In the genomic region with DNA sequence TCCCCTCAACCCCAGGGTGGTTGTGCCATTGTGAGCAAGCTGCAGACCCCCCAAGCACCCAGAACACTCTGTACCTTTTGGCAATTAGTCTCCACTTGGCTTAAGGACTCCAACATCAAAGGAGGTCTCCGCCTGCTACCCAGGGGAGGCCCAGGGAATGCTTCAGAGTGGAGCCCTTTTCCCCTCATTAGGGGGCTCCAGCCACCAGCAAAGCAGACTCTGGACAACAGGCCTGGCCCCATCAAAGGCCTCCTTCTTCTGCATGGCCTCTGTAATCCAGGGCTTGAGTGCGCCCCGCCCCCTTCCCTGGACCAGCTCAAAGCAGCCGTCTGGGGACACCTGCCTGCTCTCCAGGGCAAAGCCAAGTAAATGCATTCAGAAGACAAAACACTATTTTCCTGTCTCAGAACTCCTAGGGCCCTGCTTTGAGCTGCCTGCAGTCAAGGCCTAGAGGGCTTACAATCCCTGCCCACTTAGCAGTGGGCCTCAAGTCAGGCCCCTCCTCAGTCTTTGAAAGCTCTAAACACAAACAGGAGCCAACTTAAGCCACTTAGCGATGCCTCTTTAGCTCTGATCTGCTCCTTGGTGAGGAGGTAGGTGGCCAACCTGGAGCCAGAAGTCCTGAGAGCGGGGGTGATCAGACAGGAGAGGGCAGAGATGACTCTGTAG, we compare ENCODE assay signal across 11 mouse cellular contexts.
DNase-seq lines count a peak whose midpoint lies in the region; ATAC-seq and TF ChIP-seq lines count a peak whose summit lies in the region.
"Had no signal": no experiment of that assay in that cellular context is flagged by ENCODE, and none has a peak within 500 bp of the region (broad histone marks: within the 10 kb centered on the region; RNA-seq: fewer than 3 reads in every experiment).

No protein-coding gene starts in this region.

- DNase-seq in kidney, postnatal 4 days = peak; percentile 9 to 12
- no peak for DNase-seq in kidney, postnatal 10 days
- DNase-seq in midbrain, postnatal 0 days (ENCODE audit: low spot score) = peak; percentile 46
- DNase-seq in T-cell, adult 2 months (ENCODE audit: low spot score) = no peak
- DNase-seq in gastrocnemius, postnatal 10 days = no peak
- DNase-seq: gastrocnemius, adult 2 months; kidney, adult 9 months had no signal

- no peaks in the 10 kb centered on the region for H3K27me3 ChIP-seq in embryonic facial prominence, embryonic 12.5 days
- H3K27me3 ChIP-seq in hindbrain, embryonic 16.5 days (replicated peaks; ENCODE audit: control insufficient read depth, insufficient read depth, low read length) = no peaks in the 10 kb centered on the region
- no peaks in the 10 kb centered on the region for H3K27me3 ChIP-seq in midbrain, postnatal 0 days (ENCODE audit: insufficient read depth, low read length)

- H3K9ac ChIP-seq in embryonic facial prominence, embryonic 12.5 days = no peak overlapping the region
- no peak overlapping the region for H3K9ac ChIP-seq in hindbrain, embryonic 16.5 days (ENCODE audit: low read depth, low read length)
- no peak overlapping the region for H3K9ac ChIP-seq in midbrain, postnatal 0 days (replicated peaks; ENCODE audit: low read length, poor library complexity, severe bottlenecking)
- H3K9ac ChIP-seq: liver, embryonic 14.5 days had no signal

- H3K4me1 ChIP-seq in embryonic facial prominence, embryonic 12.5 days = 0 out of 2 replicates have a peak, but pooled peaks cover 8% of the 10 kb centered on the region
- H3K4me1 ChIP-seq in hindbrain, embryonic 16.5 days (ENCODE audit: control insufficient read depth, insufficient read depth, low read depth, low read length) = peaks cover 2% of the 10 kb centered on the region; the same call in 1 of the 2 replicates
- no peaks in the 10 kb centered on the region for H3K4me1 ChIP-seq in midbrain, postnatal 0 days (ENCODE audit: insufficient read depth, low read length)

- H3K27ac ChIP-seq in embryonic facial prominence, embryonic 12.5 days = no peak overlapping the region
- no peak overlapping the region for H3K27ac ChIP-seq in hindbrain, embryonic 16.5 days (ENCODE audit: low read depth, low read length)
- H3K27ac ChIP-seq in midbrain, postnatal 0 days (ENCODE audit: low read depth, low read length) = no peak overlapping the region; the same call in 1 of the 2 replicates
- H3K27ac ChIP-seq: gastrocnemius, adult 2 months; liver, embryonic 14.5 days had no signal

- TF ChIP-seq CTCF in midbrain, postnatal 0 days (IDR thresholded peaks at IDR 0.05) = no peak; the same call in 1 of the 2 replicates

- no peak overlapping the region for H3K4me3 ChIP-seq in embryonic facial prominence, embryonic 12.5 days
- no peak overlapping the region for H3K4me3 ChIP-seq in hindbrain, embryonic 16.5 days (ENCODE audit: low read length)
- H3K4me3 ChIP-seq in midbrain, postnatal 0 days (ENCODE audit: low read depth, low read length) = no peak overlapping the region
- H3K4me3 ChIP-seq: gastrocnemius, adult 2 months had no signal

- no peaks in the 10 kb centered on the region for H3K9me3 ChIP-seq in embryonic facial prominence, embryonic 12.5 days
- H3K9me3 ChIP-seq in hindbrain, embryonic 16.5 days (ENCODE audit: control insufficient read depth, low read length) = no peaks in the 10 kb centered on the region
- H3K9me3 ChIP-seq in midbrain, postnatal 0 days (ENCODE audit: low read length) = no peaks in the 10 kb centered on the region

- H3K4me2 ChIP-seq in embryonic facial prominence, embryonic 12.5 days (replicated peaks) = no peak overlapping the region
- no peak overlapping the region for H3K4me2 ChIP-seq in hindbrain, embryonic 16.5 days (ENCODE audit: low read length)
- no peak overlapping the region for H3K4me2 ChIP-seq in midbrain, postnatal 0 days (ENCODE audit: low read depth, low read length, poor library complexity, severe bottlenecking)

- peak; percentile 53; the same call in 1 of the 2 replicates for ATAC-seq in embryonic facial prominence, embryonic 12.5 days (ENCODE audit: insufficient number of reproducible peaks, insufficient read depth, low FRiP score, low TSS enrichment)
- ATAC-seq in hindbrain, embryonic 16.5 days = peak; percentile 63
- ATAC-seq in midbrain, postnatal 0 days (ENCODE audit: low FRiP score) = peak; percentile 76; the same call in 1 of the 2 replicates
- ATAC-seq in inflammation-experienced regulatory T-cells, adult 6 months = no peak

- 11% methylated on average over 6 of the region's 6 CpGs for WGBS in embryonic facial prominence, embryonic 12.5 days
- 28% methylated on average over 6 of the region's 6 CpGs for WGBS in hindbrain, embryonic 16.5 days
- WGBS in midbrain, postnatal 0 days = 14% methylated on average over 5 of the region's 6 CpGs

- H3K36me3 ChIP-seq in embryonic facial prominence, embryonic 12.5 days = no peaks in the 10 kb centered on the region
- no peaks in the 10 kb centered on the region for H3K36me3 ChIP-seq in hindbrain, embryonic 16.5 days (ENCODE audit: control insufficient read depth, insufficient read depth, low read length)
- no peaks in the 10 kb centered on the region for H3K36me3 ChIP-seq in midbrain, postnatal 0 days (ENCODE audit: insufficient read depth, low read length)

Comparison
In these comparisons a context has a peak if more than half of its experiments do, and no peak if none do; other contexts are left out.
1. DNase-seq: peak in kidney, postnatal 4 days (2 of 2) and midbrain, postnatal 0 days (single experiment); none in kidney, postnatal 10 days (single experiment), T-cell, adult 2 months (single experiment) and gastrocnemius, postnatal 10 days (single experiment).